Mouse (Mus musculus): Measurements from ENCODE around the gene Mrpl40. TPM values are rescaled to one million over a fixed set of nuclear protein-coding genes. Genes with fewer than 3 reads are reported as not detected.
A peak's percentile ranks its signal among the peaks of the same experiment; 100 is the strongest.

Mrpl40 gene
- polyA plus RNA-seq (2012; ENCODE audit: insufficient read depth, insufficient read length, low replicate concordance, missing spikeins): not detected in 2 replicates

DNA sequence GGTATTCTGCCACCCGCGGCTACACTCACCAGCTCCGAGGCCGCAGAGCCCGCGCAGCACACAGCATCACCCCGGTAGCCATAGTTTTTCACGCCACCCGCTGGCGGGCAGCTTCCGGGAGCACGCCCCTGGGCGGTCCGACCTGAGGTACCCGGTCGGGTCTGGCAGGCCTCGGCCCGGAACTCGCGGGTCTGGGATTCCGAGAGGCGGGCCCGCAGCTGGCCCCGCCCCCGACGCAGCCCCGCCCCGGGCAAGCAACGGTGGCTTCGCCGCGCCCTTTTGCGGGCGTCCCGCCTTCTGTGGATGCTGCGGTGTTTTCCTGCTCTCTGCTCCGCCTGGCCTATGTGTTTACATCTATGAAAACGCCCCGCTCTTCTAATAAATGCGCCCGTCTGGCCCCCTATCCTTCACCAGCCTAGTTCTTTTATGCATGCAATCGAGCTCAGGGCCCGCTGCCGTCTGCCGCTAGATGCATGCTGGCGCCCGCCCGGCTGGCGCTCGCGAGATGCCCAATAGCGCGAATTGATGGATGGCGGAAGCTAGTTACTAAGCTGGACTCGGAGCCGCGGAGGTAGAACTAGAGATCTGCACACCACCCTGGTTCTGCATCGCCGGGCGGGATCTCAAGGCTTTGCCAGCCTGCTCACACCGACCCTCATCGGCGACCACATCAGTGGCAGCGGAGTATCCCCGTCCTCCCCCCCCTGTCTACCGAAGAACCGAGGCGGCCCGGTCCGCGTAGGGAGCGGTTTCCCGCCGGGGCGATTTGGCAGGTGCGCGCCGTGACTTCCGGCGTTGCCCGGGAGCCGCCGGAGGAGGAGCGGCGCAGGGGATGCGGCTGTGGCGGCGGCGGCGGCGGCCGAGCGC lies at the start of gene Mrpl40, which contains the start of gene Hira:
TSS of gene Mrpl40 (minus strand) at position 421 of the 867 bp plus-strand sequence.
TSS of gene Hira (plus strand) at position 596 of the 867 bp plus-strand sequence.
- WGBS: under 1% methylated on average over 93 of the region's 93 CpGs
- H3K4me3 ChIP-seq (ENCODE audit: insufficient read depth, low read depth, low read length): peak within 1 kb of the TSS; percentile 67
- TF ChIP-seq POLR2A (IDR thresholded peaks at IDR 0.05; ENCODE audit: insufficient read depth, low read depth, low read length) (peak; percentile 78), CTCF (IDR thresholded peaks at IDR 0.05; ENCODE audit: insufficient read depth, low read depth, low read length) (no peak)
- no peaks in the 10 kb centered on the region for H3K4me1 ChIP-seq (ENCODE audit: control insufficient read depth, insufficient read depth, low read length)
- H3K27ac ChIP-seq (ENCODE audit: insufficient read depth, low read depth, low read length): peak within 1 kb of the TSS; percentile 76

GRCm38 (mm10) chr16:18921771-18922170 lies 45.1 kb upstream of the Mrpl40 start:
- Histone ChIP-seq H3K27ac (ENCODE audit: insufficient read depth, low read depth, low read length) (no peak overlapping the region), H3K4me3 (ENCODE audit: insufficient read depth, low read depth, low read length) (no peak overlapping the region), H3K4me1 (ENCODE audit: control insufficient read depth, insufficient read depth, low read length) (no peaks in the 10 kb centered on the region)
- 97% methylated on average over 2 of the region's 2 CpGs for WGBS
- TF ChIP-seq CTCF (IDR thresholded peaks at IDR 0.05; ENCODE audit: insufficient read depth, low read depth, low read length) (no peak), POLR2A (IDR thresholded peaks at IDR 0.05; ENCODE audit: insufficient read depth, low read depth, low read length) (no peak)

DNA sequence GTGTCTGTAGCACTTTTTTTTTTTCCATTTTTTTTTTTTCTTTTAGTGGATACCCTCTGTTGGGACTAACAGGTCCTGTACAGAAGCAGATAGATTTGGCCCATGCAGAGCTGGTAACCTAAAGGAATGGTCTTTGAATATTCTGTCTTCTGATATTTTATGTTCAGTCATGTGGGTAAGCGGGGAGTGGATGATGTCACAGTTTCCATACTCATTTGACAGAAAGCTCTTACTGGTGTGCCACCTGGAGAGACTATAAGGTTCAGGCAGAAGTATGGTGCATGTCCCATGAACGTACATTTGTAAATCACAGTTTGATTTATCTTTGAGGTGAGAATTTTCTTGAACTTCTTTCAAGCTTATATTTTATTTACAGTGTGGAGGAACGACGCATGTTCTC lies 39.4 kb upstream of the Mrpl40 start:
- no peak overlapping the region for H3K27ac ChIP-seq (ENCODE audit: insufficient read depth, low read depth, low read length)
- H3K4me1 ChIP-seq (ENCODE audit: control insufficient read depth, insufficient read depth, low read length): no peaks in the 10 kb centered on the region
- TF ChIP-seq CTCF (IDR thresholded peaks at IDR 0.05; ENCODE audit: insufficient read depth, low read depth, low read length) (no peak), POLR2A (IDR thresholded peaks at IDR 0.05; ENCODE audit: insufficient read depth, low read depth, low read length) (no peak)
- no peak overlapping the region for H3K4me3 ChIP-seq (ENCODE audit: insufficient read depth, low read depth, low read length)
- WGBS: 95% methylated on average over 4 of the region's 4 CpGs

DNA sequence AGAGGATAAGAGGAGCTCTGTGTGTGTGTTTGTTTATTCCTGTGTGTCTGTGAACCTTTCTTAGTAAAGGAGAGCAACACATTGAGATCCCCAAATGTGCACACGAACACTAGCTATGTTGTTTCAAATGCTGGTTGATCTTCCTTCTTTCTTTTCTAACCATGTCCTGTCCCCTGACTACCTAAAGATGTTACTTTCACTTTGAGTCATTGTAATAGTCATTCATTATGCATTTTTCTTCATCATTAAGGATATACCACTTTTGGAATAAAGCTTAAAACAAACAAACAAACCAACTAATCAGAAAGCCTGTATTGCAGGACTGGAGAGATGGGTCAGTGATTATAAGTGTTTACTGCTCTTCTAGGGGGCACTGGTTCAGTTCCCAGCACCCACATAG lies 29.0 kb upstream of the Mrpl40 start:
- no peak for TF ChIP-seq POLR2A (IDR thresholded peaks at IDR 0.05; ENCODE audit: insufficient read depth, low read depth, low read length)
- no peak for TF ChIP-seq CTCF (IDR thresholded peaks at IDR 0.05; ENCODE audit: insufficient read depth, low read depth, low read length)

DNA sequence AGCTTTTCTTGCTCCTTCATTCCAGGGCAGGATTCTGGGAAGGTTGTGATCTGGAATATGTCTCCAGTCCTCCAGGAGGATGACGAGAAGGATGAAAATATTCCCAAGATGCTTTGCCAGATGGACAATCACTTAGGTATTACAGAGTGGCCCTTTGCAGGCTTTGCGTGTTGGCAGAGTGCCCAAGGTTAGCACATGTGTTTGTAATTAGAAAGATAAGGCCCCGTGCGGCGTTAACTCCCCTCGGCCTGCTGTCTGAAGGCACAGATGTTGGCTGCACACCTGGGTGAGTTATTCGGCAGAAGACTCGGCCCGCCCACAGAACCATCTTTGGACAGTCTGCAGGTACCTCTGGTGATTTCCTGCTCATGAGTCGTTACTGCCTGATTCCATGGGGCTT lies 19.8 kb upstream of the Mrpl40 start:
- 79% methylated on average over 10 of the region's 10 CpGs for WGBS
- Histone ChIP-seq H3K27ac (ENCODE audit: insufficient read depth, low read depth, low read length) (no peak overlapping the region), H3K4me3 (ENCODE audit: insufficient read depth, low read depth, low read length) (no peak overlapping the region), H3K4me1 (ENCODE audit: control insufficient read depth, insufficient read depth, low read length) (no peaks in the 10 kb centered on the region)
- TF ChIP-seq POLR2A (IDR thresholded peaks at IDR 0.05; ENCODE audit: insufficient read depth, low read depth, low read length): no peak
- TF ChIP-seq CTCF (IDR thresholded peaks at IDR 0.05; ENCODE audit: insufficient read depth, low read depth, low read length): no peak

More for the DNA sequence above, 29.0 kb upstream of the Mrpl40 start:
- WGBS: 90% methylated on average over 1 of the region's 1 CpGs
- Histone ChIP-seq H3K4me1 (ENCODE audit: control insufficient read depth, insufficient read depth, low read length) (no peaks in the 10 kb centered on the region), H3K4me3 (ENCODE audit: insufficient read depth, low read depth, low read length) (no peak overlapping the region), H3K27ac (ENCODE audit: insufficient read depth, low read depth, low read length) (no peak overlapping the region)

DNA sequence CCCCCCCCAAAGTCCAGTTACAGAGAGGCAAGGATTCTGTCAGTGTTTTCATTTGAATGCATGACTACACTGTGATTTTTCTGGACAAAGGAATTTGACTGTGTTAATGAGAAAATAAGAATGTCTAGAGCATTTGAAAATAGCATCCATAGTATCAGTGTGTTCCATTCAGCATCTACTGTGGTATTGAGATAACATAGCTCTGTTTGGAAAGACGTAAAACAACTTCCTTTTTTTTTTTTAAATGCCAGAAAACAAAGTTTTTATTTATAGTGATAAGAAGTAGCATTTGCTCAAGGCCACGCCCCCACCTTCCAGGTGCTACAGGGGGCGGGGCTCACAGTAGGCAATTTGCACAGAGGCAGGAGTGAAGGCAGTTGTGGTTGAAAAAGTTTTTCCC lies 18.6 kb upstream of the Mrpl40 start:
- no peaks in the 10 kb centered on the region for H3K4me1 ChIP-seq (ENCODE audit: control insufficient read depth, insufficient read depth, low read length)
- H3K27ac ChIP-seq (ENCODE audit: insufficient read depth, low read depth, low read length): no peak overlapping the region
- no peak for TF ChIP-seq POLR2A (IDR thresholded peaks at IDR 0.05; ENCODE audit: insufficient read depth, low read depth, low read length)
- no peak for TF ChIP-seq CTCF (IDR thresholded peaks at IDR 0.05; ENCODE audit: insufficient read depth, low read depth, low read length)
- 77% methylated on average over 3 of the region's 3 CpGs for WGBS
- H3K4me3 ChIP-seq (ENCODE audit: insufficient read depth, low read depth, low read length): no peak overlapping the region

GRCm38 (mm10) chr16:18893840-18894372 lies 17.2 kb upstream of the Mrpl40 start:
- Histone ChIP-seq H3K4me3 (ENCODE audit: insufficient read depth, low read depth, low read length) (no peak overlapping the region), H3K4me1 (ENCODE audit: control insufficient read depth, insufficient read depth, low read length) (no peaks in the 10 kb centered on the region), H3K27ac (ENCODE audit: insufficient read depth, low read depth, low read length) (no peak overlapping the region)
- TF ChIP-seq CTCF (IDR thresholded peaks at IDR 0.05; ENCODE audit: insufficient read depth, low read depth, low read length) (no peak), POLR2A (IDR thresholded peaks at IDR 0.05; ENCODE audit: insufficient read depth, low read depth, low read length) (no peak)
- WGBS: 85% methylated on average over 4 of the region's 4 CpGs

DNA sequence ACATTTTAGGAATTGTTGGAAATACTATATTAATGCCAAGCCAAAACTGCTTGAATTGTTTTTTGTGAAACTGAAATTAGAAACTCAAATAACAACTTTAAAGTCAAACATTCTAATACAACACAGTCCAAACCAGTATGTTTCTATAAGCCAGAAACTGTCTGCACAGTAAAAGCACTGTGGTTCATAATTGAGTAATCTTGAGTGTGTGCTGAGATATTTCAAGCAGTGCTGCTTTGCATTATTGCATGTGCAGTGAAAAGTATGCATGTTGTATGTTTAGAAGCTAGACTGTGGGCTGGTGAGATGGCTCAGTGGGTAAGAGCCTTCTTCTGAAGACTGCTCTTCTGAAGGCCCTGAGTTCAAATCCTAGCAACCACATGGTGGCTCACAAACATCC lies 7.4 kb upstream of the Mrpl40 start:
- TF ChIP-seq POLR2A (IDR thresholded peaks at IDR 0.05; ENCODE audit: insufficient read depth, low read depth, low read length): no peak
- TF ChIP-seq CTCF (IDR thresholded peaks at IDR 0.05; ENCODE audit: insufficient read depth, low read depth, low read length): no peak
- H3K4me3 ChIP-seq (ENCODE audit: insufficient read depth, low read depth, low read length): no peak overlapping the region
- H3K4me1 ChIP-seq (ENCODE audit: control insufficient read depth, insufficient read depth, low read length): no peaks in the 10 kb centered on the region
- no peak overlapping the region for H3K27ac ChIP-seq (ENCODE audit: insufficient read depth, low read depth, low read length)

GRCm38 (mm10) chr16:18878091-18878720 lies 1.5 kb upstream of the Mrpl40 start:
- H3K4me1 ChIP-seq (ENCODE audit: control insufficient read depth, insufficient read depth, low read length): no peaks in the 10 kb centered on the region
- TF ChIP-seq CTCF (IDR thresholded peaks at IDR 0.05; ENCODE audit: insufficient read depth, low read depth, low read length): no peak
- TF ChIP-seq POLR2A (IDR thresholded peaks at IDR 0.05; ENCODE audit: insufficient read depth, low read depth, low read length): no peak
- H3K4me3 ChIP-seq (ENCODE audit: insufficient read depth, low read depth, low read length): peak overlapping the region; percentile 67
- no peak overlapping the region for H3K27ac ChIP-seq (ENCODE audit: insufficient read depth, low read depth, low read length)
- 13% methylated on average over 20 of the region's 20 CpGs for WGBS

Measured in olfactory bulb, adult 2 months (tissue).